Mouse (Mus musculus): ENCODE measurements at regions not wholly inside any gene's neighbourhood (a gene's known extent, or its start where the extent isn't known, plus 50 kb on each side); places are given as distances from the start of the nearest gene placed in this dataset.

- H3K4me1 ChIP-seq (ENCODE audit: control insufficient read depth in 1 of 2, insufficient read depth in 2 of 2, low read length in 2 of 2), result no peaks in the 10 kb centered on the region
- no peak overlapping the region for H3K4me3 ChIP-seq (ENCODE audit: control insufficient read depth in 1 of 2, insufficient read depth in 1 of 2, low read depth in 2 of 2, low read length in 2 of 2)
- H3K27me3 ChIP-seq (ENCODE audit: control insufficient read depth in 1 of 2, insufficient read depth in 2 of 2, low read length in 2 of 2), result no peaks in the 10 kb centered on the region
- no peaks in the 10 kb centered on the region for H3K79me2 ChIP-seq (ENCODE audit: control insufficient read depth, insufficient read depth, low read length, poor library complexity)
- no peak overlapping the region for H3K27ac ChIP-seq (ENCODE audit: control insufficient read depth, low read depth, low read length)
- TF ChIP-seq TCF12 (IDR thresholded peaks at IDR 0.05; ENCODE audit: low read depth, low read length) (no peak), ZC3H11A (IDR thresholded peaks at IDR 0.05; ENCODE audit: low read depth, low read length) (no peak), KAT2A (conservative IDR thresholded peaks at IDR 0.05; ENCODE audit: low read depth, low read length) (no peak)
- H3K36me3 ChIP-seq (ENCODE audit: control insufficient read depth in 1 of 2, insufficient read depth in 2 of 2, low read length in 2 of 2), result no peaks in the 10 kb centered on the region
- H3K9ac ChIP-seq (ENCODE audit: control insufficient read depth, low read depth, low read length, poor library complexity, severe bottlenecking), result no peak overlapping the region
- DNase-seq (ENCODE audit: low read depth, low spot score), result no peak
- H3K9me3 ChIP-seq (replicated peaks; ENCODE audit: insufficient read depth, low read length), result no peaks in the 10 kb centered on the region
Observed at GRCm38 (mm10) chr13:84023637-84024036, 198.5 kb upstream of the Tmem161b start.

GRCm38 (mm10) chr13:84025348-84025747 is 196.7 kb upstream of the Tmem161b start:
- no peak overlapping the region for H3K27ac ChIP-seq (ENCODE audit: control insufficient read depth, low read depth, low read length)
- no peaks in the 10 kb centered on the region for H3K27me3 ChIP-seq (ENCODE audit: control insufficient read depth in 1 of 2, insufficient read depth in 2 of 2, low read length in 2 of 2)
- H3K79me2 ChIP-seq (ENCODE audit: control insufficient read depth, insufficient read depth, low read length, poor library complexity), result no peaks in the 10 kb centered on the region
- H3K4me1 ChIP-seq (ENCODE audit: control insufficient read depth in 1 of 2, insufficient read depth in 2 of 2, low read length in 2 of 2), result no peaks in the 10 kb centered on the region
- no peaks in the 10 kb centered on the region for H3K36me3 ChIP-seq (ENCODE audit: control insufficient read depth in 1 of 2, insufficient read depth in 2 of 2, low read length in 2 of 2)
- DNase-seq (ENCODE audit: low read depth, low spot score), result no peak
- H3K9ac ChIP-seq (ENCODE audit: control insufficient read depth, low read depth, low read length, poor library complexity, severe bottlenecking), result no peak overlapping the region
- H3K9me3 ChIP-seq (replicated peaks; ENCODE audit: insufficient read depth, low read length), result no peaks in the 10 kb centered on the region
- no peak for TF ChIP-seq UBTF (IDR thresholded peaks at IDR 0.05; ENCODE audit: borderline replicate concordance, insufficient read depth, low read depth, low read length)
- no peak for TF ChIP-seq HCFC1 (IDR thresholded peaks at IDR 0.05; ENCODE audit: low read depth, low read length)
- TF ChIP-seq MXI1 (IDR thresholded peaks at IDR 0.05; ENCODE audit: low read depth, low read length), result no peak
- no peak for TF ChIP-seq MYB (IDR thresholded peaks at IDR 0.05; ENCODE audit: low read depth, low read length)
- no peak for TF ChIP-seq MAX (IDR thresholded peaks at IDR 0.05; ENCODE audit: low read length)
- no peak for TF ChIP-seq JUND (IDR thresholded peaks at IDR 0.05; ENCODE audit: low read depth, low read length)
- no peak for TF ChIP-seq TBP (IDR thresholded peaks at IDR 0.05; ENCODE audit: low read depth, low read length)
- no peak for TF ChIP-seq ELF1 (IDR thresholded peaks at IDR 0.05; ENCODE audit: low read depth, low read length)
- no peak for TF ChIP-seq BHLHE40 (IDR thresholded peaks at IDR 0.05; ENCODE audit: borderline replicate concordance, low read depth, low read length)
- H3K4me3 ChIP-seq (ENCODE audit: control insufficient read depth in 1 of 2, insufficient read depth in 1 of 2, low read depth in 2 of 2, low read length in 2 of 2), result no peak overlapping the region

DNA sequence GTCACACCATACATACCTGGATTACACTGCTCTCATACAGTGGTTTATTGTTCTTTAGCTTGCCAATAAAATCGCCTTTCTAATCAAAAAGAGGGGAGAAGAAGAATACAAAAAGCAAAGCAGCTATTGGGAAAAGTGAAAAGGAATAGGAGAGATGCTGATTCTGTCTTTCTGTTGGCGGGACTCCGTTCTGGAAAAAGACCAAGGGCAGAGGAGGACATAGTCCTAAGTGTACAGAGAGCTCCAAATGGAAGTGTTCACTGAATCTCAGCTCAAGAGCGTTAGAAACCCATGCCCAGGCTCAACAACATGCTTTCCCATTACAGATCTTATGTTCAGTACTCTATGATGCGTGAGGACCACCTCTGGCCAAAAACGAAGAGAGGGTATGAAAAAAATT is 174.4 kb upstream of the Tmem161b start:
- Histone ChIP-seq H3K4me1 (ENCODE audit: control insufficient read depth in 1 of 2, insufficient read depth in 2 of 2, low read length in 2 of 2) (no peaks in the 10 kb centered on the region), H3K79me2 (ENCODE audit: control insufficient read depth, insufficient read depth, low read length, poor library complexity) (no peaks in the 10 kb centered on the region), H3K9ac (ENCODE audit: control insufficient read depth, low read depth, low read length, poor library complexity, severe bottlenecking) (no peak overlapping the region), H3K4me3 (ENCODE audit: control insufficient read depth in 1 of 2, insufficient read depth in 1 of 2, low read depth in 2 of 2, low read length in 2 of 2) (no peak overlapping the region), H3K9me3 (replicated peaks; ENCODE audit: insufficient read depth, low read length) (no peaks in the 10 kb centered on the region), H3K27me3 (ENCODE audit: control insufficient read depth in 1 of 2, insufficient read depth in 2 of 2, low read length in 2 of 2) (no peaks in the 10 kb centered on the region), H3K27ac (ENCODE audit: control insufficient read depth, low read depth, low read length) (no peak overlapping the region), H3K36me3 (ENCODE audit: control insufficient read depth in 1 of 2, insufficient read depth in 2 of 2, low read length in 2 of 2) (no peaks in the 10 kb centered on the region)
- TF ChIP-seq MYB (IDR thresholded peaks at IDR 0.05; ENCODE audit: low read depth, low read length) (no peak), JUND (IDR thresholded peaks at IDR 0.05; ENCODE audit: low read depth, low read length) (no peak), CHD2 (IDR thresholded peaks at IDR 0.05; ENCODE audit: low read length) (no peak), E2F4 (IDR thresholded peaks at IDR 0.05; ENCODE audit: borderline replicate concordance, low read depth, low read length) (no peak), POLR2A (IDR thresholded peaks at IDR 0.05; ENCODE audit: control insufficient read depth in 1 of 2, insufficient read depth in 1 of 2, low read depth in 1 of 2, low read length in 2 of 2, poor library complexity in 1 of 2) (no peak), MAX (IDR thresholded peaks at IDR 0.05; ENCODE audit: low read length) (no peak), TAL1 (IDR thresholded peaks at IDR 0.05; ENCODE audit: low read length) (no peak), NELFE (IDR thresholded peaks at IDR 0.05; ENCODE audit: low read depth, low read length) (no peak), ZKSCAN1 (IDR thresholded peaks at IDR 0.05; ENCODE audit: low read depth, low read length) (no peak), NRF1 (IDR thresholded peaks at IDR 0.05; ENCODE audit: insufficient read depth, low read depth, low read length, poor library complexity, severe bottlenecking) (no peak), ZC3H11A (IDR thresholded peaks at IDR 0.05; ENCODE audit: low read depth, low read length) (no peak), MXI1 (IDR thresholded peaks at IDR 0.05; ENCODE audit: low read depth, low read length) (no peak), UBTF (IDR thresholded peaks at IDR 0.05; ENCODE audit: borderline replicate concordance, insufficient read depth, low read depth, low read length) (no peak)
- DNase-seq (ENCODE audit: low read depth, low spot score), result no peak
